Mouse (Mus musculus) hindbrain, embryonic 16.5 days (tissue): ENCODE results near the gene Adamts14. TPM values are rescaled to one million over a fixed set of nuclear protein-coding genes. Genes with fewer than 3 reads are reported as not detected.

Experiments
- ATAC-seq: fragments of 200-750 bp; cut with Nextera tagmentation; 2 replicates; pipeline ENCODE4 v1.8.0; 2017; ENCODE audit warnings: moderate TSS enrichment, moderate library complexity
- H3K27ac ChIP-seq: fragments of 300-500 bp; sonication (generic); 2 replicates; pipeline ENCODE4 v1.5.1; 2014; ENCODE audit warnings: low read depth, mild to moderate bottlenecking, control low read depth, low read length, moderate library complexity
- H3K27me3 ChIP-seq: fragments of 300-500 bp; sonication (generic); replicated peaks from 2 replicates; pipeline ENCODE4 v1.6.1; 2014; ENCODE audit warnings: low read length; ENCODE audit not compliant: control insufficient read depth, insufficient read depth
- H3K36me3 ChIP-seq: fragments of 300-500 bp; sonication (generic); 2 replicates; pipeline ENCODE4 v1.6.1; 2014; ENCODE audit warnings: mild to moderate bottlenecking, low read length, moderate library complexity, mixed read lengths; ENCODE audit not compliant: control insufficient read depth, insufficient read depth
- H3K4me1 ChIP-seq: fragments of 300-500 bp; sonication (generic); 2 replicates; pipeline ENCODE4 v1.6.1; 2014; ENCODE audit warnings: low read depth, low read length; ENCODE audit not compliant: control insufficient read depth, insufficient read depth
- H3K4me2 ChIP-seq: fragments of 300-500 bp; sonication (generic); 2 replicates; pipeline ENCODE4 v1.6.1; 2014; ENCODE audit warnings: mild to moderate bottlenecking, low read length, control low read depth, moderate library complexity
- H3K4me3 ChIP-seq: fragments of 300-500 bp; sonication (generic); 2 replicates; pipeline ENCODE4 v1.5.1; 2014; ENCODE audit warnings: mild to moderate bottlenecking, low read length, control low read depth, moderate library complexity
- H3K9ac ChIP-seq: fragments of 300-500 bp; sonication (generic); 2 replicates; pipeline ENCODE4 v1.6.1; 2014; ENCODE audit warnings: low read depth, mild to moderate bottlenecking, control low read depth, low read length, moderate library complexity
- H3K9me3 ChIP-seq: fragments of 300-500 bp; sonication (generic); 2 replicates; pipeline ENCODE4 v1.6.1; 2014; ENCODE audit warnings: mild to moderate bottlenecking, low read length, moderate library complexity; ENCODE audit not compliant: control insufficient read depth
- WGBS: fragments of 180-500 bp; shearing (Covaris S2); extraction: QIAGEN DNeasy Blood & Tissue Kit; methylation state at CpG from one replicate; pipeline ENCODE4 v1.1.7; 2014; 5-methylcytosine and 5-hydroxymethylcytosine counted together
- polyA plus RNA-seq: library from polyadenylated mRNA; unstranded; fragments of >200 nt; fragmentation: Nextera tagmentation; extraction: Ambion mirVana; gene quantifications from 2 replicates; pipeline ENCODE4 v1.2.1, GENCODE M21; 2015

The Adamts14 gene
- polyA plus RNA-seq, 1 experiment from 2014 or later = 0.29 TPM

DNA sequence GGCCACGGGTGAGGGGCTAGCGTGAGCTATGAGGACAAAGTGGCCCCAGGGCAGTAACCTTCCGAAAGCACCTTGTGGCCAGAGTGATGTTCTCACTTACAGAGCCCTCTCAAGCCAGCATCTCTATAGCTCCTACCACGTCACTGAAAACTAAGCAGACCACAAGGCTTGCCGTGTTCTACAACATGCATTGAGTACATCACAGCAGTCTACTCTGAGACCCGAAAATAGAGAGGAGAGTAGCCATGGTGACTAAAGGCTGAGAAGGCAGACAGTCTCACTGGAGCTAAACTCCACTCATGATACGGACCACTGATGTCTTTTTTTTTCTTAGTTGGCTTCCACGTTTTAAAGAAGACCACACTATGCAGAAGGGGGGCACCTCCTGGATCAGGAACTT is 9.6 kb downstream of the Adamts14 start:
- no peak for ATAC-seq
- 80% methylated on average over 8 of the region's 8 CpGs for WGBS
- no peak overlapping the region for H3K9ac ChIP-seq
- H3K4me2 ChIP-seq = no peak overlapping the region
- no peaks in the 10 kb centered on the region for H3K27me3 ChIP-seq
- no peaks in the 10 kb centered on the region for H3K9me3 ChIP-seq
- H3K27ac ChIP-seq = no peak overlapping the region
- H3K4me1 ChIP-seq = no peaks in the 10 kb centered on the region
- H3K4me3 ChIP-seq = no peak overlapping the region
- H3K36me3 ChIP-seq = no peaks in the 10 kb centered on the region

GRCm38 (mm10) chr10:61261229-61262156 is 11.7 kb downstream of the Adamts14 start:
- no peak overlapping the region for H3K4me2 ChIP-seq
- no peak overlapping the region for H3K9ac ChIP-seq
- no peaks in the 10 kb centered on the region for H3K27me3 ChIP-seq
- no peaks in the 10 kb centered on the region for H3K36me3 ChIP-seq
- WGBS = 65% methylated on average over 13 of the region's 13 CpGs
- no peak overlapping the region for H3K4me3 ChIP-seq
- H3K4me1 ChIP-seq = no peaks in the 10 kb centered on the region
- no peaks in the 10 kb centered on the region for H3K9me3 ChIP-seq
- ATAC-seq = peak; percentile 60
- no peak overlapping the region for H3K27ac ChIP-seq

GRCm38 (mm10) chr10:61258131-61258530 is 15.1 kb downstream of the Adamts14 start:
- peaks cover 7% of the 10 kb centered on the region for H3K4me1 ChIP-seq
- H3K9ac ChIP-seq = no peak overlapping the region
- 0 out of 2 replicates have a peak, but pooled peaks cover 2% of the 10 kb centered on the region for H3K9me3 ChIP-seq
- ATAC-seq = no peak
- no peak overlapping the region for H3K4me2 ChIP-seq
- 88% methylated on average over 1 of the region's 1 CpGs for WGBS
- no peaks in the 10 kb centered on the region for H3K27me3 ChIP-seq
- H3K4me3 ChIP-seq = no peak overlapping the region
- H3K27ac ChIP-seq = no peak overlapping the region
- no peaks in the 10 kb centered on the region for H3K36me3 ChIP-seq

GRCm38 (mm10) chr10:61256665-61257064 is 16.6 kb downstream of the Adamts14 start:
- Histone ChIP-seq H3K4me1 (peaks cover 7% of the 10 kb centered on the region), H3K4me2 (no peak overlapping the region), H3K27ac (no peak overlapping the region), H3K9ac (no peak overlapping the region), H3K9me3 (0 out of 2 replicates have a peak, but pooled peaks cover 2% of the 10 kb centered on the region), H3K27me3 (no peaks in the 10 kb centered on the region), H3K4me3 (no peak overlapping the region), H3K36me3 (no peaks in the 10 kb centered on the region)
- WGBS = 94% methylated on average over 9 of the region's 9 CpGs
- no peak for ATAC-seq

GRCm38 (mm10) chr10:61255190-61255589 is 18.0 kb downstream of the Adamts14 start:
- H3K27ac ChIP-seq = no peak overlapping the region
- WGBS = 61% methylated on average over 8 of the region's 8 CpGs
- H3K4me2 ChIP-seq = no peak overlapping the region
- no peak overlapping the region for H3K9ac ChIP-seq
- H3K4me1 ChIP-seq = peaks cover 7% of the 10 kb centered on the region
- no peak for ATAC-seq
- H3K27me3 ChIP-seq = no peaks in the 10 kb centered on the region
- H3K36me3 ChIP-seq = no peaks in the 10 kb centered on the region
- 0 out of 2 replicates have a peak, but pooled peaks cover 2% of the 10 kb centered on the region for H3K9me3 ChIP-seq
- H3K4me3 ChIP-seq = no peak overlapping the region

DNA sequence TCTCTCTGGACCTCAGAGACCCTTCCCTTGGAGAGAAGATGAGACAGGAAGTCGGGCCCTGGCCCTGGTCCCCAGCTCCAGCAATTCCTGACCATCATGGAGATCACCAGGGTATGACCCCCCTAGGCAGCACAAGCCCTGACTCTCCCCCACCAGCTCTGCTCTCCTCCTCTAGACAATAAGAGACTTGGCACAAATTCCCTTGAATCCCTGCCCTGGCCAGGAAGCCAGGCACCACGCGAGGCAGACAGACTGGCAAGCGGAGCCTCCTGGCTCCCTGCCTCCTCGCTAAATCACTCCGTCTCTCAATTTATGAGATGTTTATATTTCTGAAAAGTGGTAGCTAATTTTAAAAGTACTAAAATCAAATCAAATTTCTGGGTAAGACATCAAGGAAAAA is 18.5 kb downstream of the Adamts14 start:
- no peak overlapping the region for H3K9ac ChIP-seq
- H3K4me3 ChIP-seq = no peak overlapping the region
- H3K4me2 ChIP-seq = no peak overlapping the region
- no peaks in the 10 kb centered on the region for H3K36me3 ChIP-seq
- ATAC-seq = peak; percentile 75
- no peaks in the 10 kb centered on the region for H3K27me3 ChIP-seq
- peaks cover 7% of the 10 kb centered on the region for H3K4me1 ChIP-seq
- 0 out of 2 replicates have a peak, but pooled peaks cover 2% of the 10 kb centered on the region for H3K9me3 ChIP-seq
- WGBS = 52% methylated on average over 6 of the region's 6 CpGs
- H3K27ac ChIP-seq = no peak overlapping the region

DNA sequence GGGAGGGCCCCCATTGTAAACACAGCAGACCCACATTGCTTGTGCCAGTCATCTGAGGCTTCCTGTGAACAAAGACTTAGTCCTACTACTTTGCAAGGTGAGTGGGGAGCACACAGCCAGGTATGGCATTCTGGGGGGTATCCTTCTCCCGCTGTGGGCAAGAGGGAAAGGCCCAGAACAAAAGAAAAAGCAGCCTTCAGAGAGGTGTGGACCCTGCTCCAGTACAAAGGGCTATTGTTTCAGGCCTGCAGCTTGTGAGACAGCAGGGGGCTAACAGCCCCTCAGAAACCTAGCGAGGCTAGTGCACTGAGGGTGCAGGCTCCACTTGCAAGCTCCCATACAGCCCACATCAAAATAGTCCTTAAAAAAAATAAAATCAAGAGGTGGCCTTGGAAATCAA is 23.3 kb downstream of the Adamts14 start:
- WGBS = 21% methylated on average over 2 of the region's 2 CpGs
- peaks cover 3% of the 10 kb centered on the region; the same call in 1 of the 2 replicates for H3K4me1 ChIP-seq
- no peak overlapping the region for H3K4me3 ChIP-seq
- no peaks in the 10 kb centered on the region for H3K36me3 ChIP-seq
- H3K27me3 ChIP-seq = no peaks in the 10 kb centered on the region
- 0 out of 2 replicates have a peak, but pooled peaks cover 2% of the 10 kb centered on the region for H3K9me3 ChIP-seq
- ATAC-seq = no peak
- no peak overlapping the region for H3K9ac ChIP-seq
- no peak overlapping the region for H3K27ac ChIP-seq
- no peak overlapping the region for H3K4me2 ChIP-seq

DNA sequence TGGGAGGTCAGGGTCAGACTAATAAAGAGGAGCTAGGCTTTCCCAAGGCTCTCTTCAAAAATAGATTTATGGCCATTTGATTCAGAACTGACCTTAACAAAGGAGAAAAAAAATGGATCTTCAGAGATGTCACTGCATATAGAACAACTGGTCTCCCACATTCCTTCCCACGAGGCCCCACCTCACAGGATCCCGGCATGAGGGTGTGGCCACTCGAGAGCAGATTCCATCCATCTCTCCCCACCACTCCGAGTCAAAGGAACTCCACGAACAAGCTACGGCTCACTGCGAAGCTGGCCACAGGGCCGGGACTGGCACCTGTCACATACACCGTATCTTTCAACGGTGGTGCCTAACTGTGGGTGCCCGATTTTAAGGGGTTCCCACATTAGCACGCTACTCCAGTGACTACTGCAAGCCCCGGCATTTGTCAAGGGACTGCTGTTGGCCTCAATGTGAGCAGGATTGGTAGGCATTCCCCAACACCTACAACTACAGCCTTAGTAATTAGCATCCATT is 24.6 kb downstream of the Adamts14 start:
- no peaks in the 10 kb centered on the region for H3K27me3 ChIP-seq
- no peak overlapping the region for H3K4me2 ChIP-seq
- no peaks in the 10 kb centered on the region for H3K36me3 ChIP-seq
- H3K4me3 ChIP-seq = no peak overlapping the region
- no peaks in the 10 kb centered on the region for H3K4me1 ChIP-seq
- ATAC-seq = no peak
- no peak overlapping the region for H3K27ac ChIP-seq
- H3K9ac ChIP-seq = no peak overlapping the region
- 81% methylated on average over 13 of the region's 13 CpGs for WGBS
- 0 out of 2 replicates have a peak, but pooled peaks cover 2% of the 10 kb centered on the region for H3K9me3 ChIP-seq

DNA sequence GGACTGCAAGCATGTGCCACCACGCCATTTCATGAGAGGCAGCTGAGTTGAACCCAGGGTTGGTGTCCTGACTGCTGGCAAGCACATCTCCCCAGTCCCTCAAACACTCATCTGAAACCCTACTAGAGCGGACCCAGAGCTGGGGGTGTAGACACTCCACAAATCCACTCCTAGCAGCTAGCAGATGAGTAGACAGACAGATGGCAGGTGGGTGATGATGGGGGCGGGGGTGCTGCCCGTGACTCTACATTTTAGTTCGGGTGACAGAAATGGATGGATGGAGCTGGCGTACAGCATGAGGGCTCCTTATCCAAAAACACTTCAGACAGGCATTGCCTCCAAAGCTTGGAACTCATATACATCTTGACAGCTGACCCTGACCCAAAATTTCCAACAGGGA is 26.9 kb downstream of the Adamts14 start:
- no peak overlapping the region for H3K4me3 ChIP-seq
- no peak overlapping the region for H3K27ac ChIP-seq
- H3K27me3 ChIP-seq = no peaks in the 10 kb centered on the region
- no peak overlapping the region for H3K4me2 ChIP-seq
- H3K9ac ChIP-seq = no peak overlapping the region
- ATAC-seq = no peak
- H3K4me1 ChIP-seq = no peaks in the 10 kb centered on the region
- H3K9me3 ChIP-seq = no peaks in the 10 kb centered on the region
- WGBS = 97% methylated on average over 6 of the region's 6 CpGs
- no peaks in the 10 kb centered on the region for H3K36me3 ChIP-seq
